Mouse (Mus musculus): Measurements from ENCODE around the gene Irf4. TPM values are rescaled to one million over a fixed set of nuclear protein-coding genes. Genes with fewer than 3 reads are reported as not detected.

Irf4 gene
- polyA plus RNA-seq, 1 experiment: 5.0 TPM

DNA sequence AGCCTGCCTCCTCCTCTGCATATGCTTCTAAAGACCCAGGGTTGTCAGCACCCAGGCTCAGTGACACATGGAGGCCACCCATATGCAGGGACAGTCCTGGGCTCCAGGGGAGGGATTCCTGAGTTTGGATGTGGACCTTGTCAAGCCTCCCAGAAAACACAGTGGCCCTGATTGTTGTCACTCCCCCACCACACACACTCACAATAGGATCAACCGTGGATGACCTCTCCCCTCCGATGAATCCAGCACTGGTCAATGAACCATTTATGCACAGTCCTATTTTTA is 38.0 kb downstream of the Irf4 start:
- H3K27me3 ChIP-seq (ENCODE audit: control insufficient read depth, insufficient read depth, low read length): no peaks in the 10 kb centered on the region
- no peaks in the 10 kb centered on the region for H3K36me3 ChIP-seq (ENCODE audit: control insufficient read depth, insufficient read depth, low read length)
- TF ChIP-seq POLR2A (IDR thresholded peaks at IDR 0.05; ENCODE audit: low read depth, low read length): no peak
- TF ChIP-seq CTCF (IDR thresholded peaks at IDR 0.05; ENCODE audit: extremely low read depth, insufficient read length, insufficient replicate concordance, low read depth, low read length): no peak
- no peak overlapping the region for H3K27ac ChIP-seq (ENCODE audit: insufficient read depth, low read depth, low read length)
- no peak overlapping the region for H3K4me3 ChIP-seq (ENCODE audit: low read depth, low read length)
- 90% methylated on average over 2 of the region's 2 CpGs for WGBS
- no peaks in the 10 kb centered on the region for H3K4me1 ChIP-seq (ENCODE audit: control insufficient read depth, insufficient read depth, insufficient read length, low read length)

DNA sequence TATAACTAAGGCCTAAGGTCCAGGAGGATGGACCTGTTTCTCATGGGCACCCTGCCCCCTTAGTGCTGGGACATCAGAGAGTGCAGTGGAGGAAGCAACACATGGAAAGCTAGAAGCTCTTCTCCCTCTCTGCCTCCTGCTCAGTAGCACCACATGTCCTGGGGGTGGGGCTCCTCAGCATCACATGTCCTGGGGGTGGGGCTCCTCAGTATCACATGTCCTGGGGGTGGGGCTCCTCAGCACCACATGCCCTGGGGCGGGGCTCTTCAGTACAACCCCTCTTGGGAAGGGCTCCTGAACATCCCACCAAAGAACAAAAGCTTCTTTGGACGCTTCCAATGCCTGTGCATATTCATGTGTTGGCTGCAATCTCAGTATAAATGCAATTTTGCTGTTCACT is 38.5 kb downstream of the Irf4 start:
- whole genome bisulfite sequencing: 91% methylated on average over 2 of the region's 2 CpGs
- Histone ChIP-seq H3K27me3 (ENCODE audit: control insufficient read depth, insufficient read depth, low read length) (no peaks in the 10 kb centered on the region), H3K36me3 (ENCODE audit: control insufficient read depth, insufficient read depth, low read length) (no peaks in the 10 kb centered on the region), H3K4me1 (ENCODE audit: control insufficient read depth, insufficient read depth, insufficient read length, low read length) (no peaks in the 10 kb centered on the region), H3K27ac (ENCODE audit: insufficient read depth, low read depth, low read length) (no peak overlapping the region), H3K4me3 (ENCODE audit: low read depth, low read length) (no peak overlapping the region)
- no peak for TF ChIP-seq CTCF (IDR thresholded peaks at IDR 0.05; ENCODE audit: extremely low read depth, insufficient read length, insufficient replicate concordance, low read depth, low read length)
- TF ChIP-seq POLR2A (IDR thresholded peaks at IDR 0.05; ENCODE audit: low read depth, low read length): no peak

- H3K36me3 ChIP-seq (ENCODE audit: control insufficient read depth, insufficient read depth, low read length): no peaks in the 10 kb centered on the region
- 73% methylated on average over 4 of the region's 4 CpGs for WGBS
- no peak overlapping the region for H3K27ac ChIP-seq (ENCODE audit: insufficient read depth, low read depth, low read length)
- peaks cover under 1% of the 10 kb centered on the region; the same call in 1 of the 2 replicates for H3K4me1 ChIP-seq (ENCODE audit: control insufficient read depth, insufficient read depth, insufficient read length, low read length)
- H3K4me3 ChIP-seq (ENCODE audit: low read depth, low read length): no peak overlapping the region
- H3K27me3 ChIP-seq (ENCODE audit: control insufficient read depth, insufficient read depth, low read length): no peaks in the 10 kb centered on the region
- TF ChIP-seq CTCF (IDR thresholded peaks at IDR 0.05; ENCODE audit: extremely low read depth, insufficient read length, insufficient replicate concordance, low read depth, low read length): no peak
- TF ChIP-seq POLR2A (IDR thresholded peaks at IDR 0.05; ENCODE audit: low read depth, low read length): no peak
These were observed 38.9 kb downstream of the Irf4 start for GRCm38 (mm10) chr13:30787960-30788359.

DNA sequence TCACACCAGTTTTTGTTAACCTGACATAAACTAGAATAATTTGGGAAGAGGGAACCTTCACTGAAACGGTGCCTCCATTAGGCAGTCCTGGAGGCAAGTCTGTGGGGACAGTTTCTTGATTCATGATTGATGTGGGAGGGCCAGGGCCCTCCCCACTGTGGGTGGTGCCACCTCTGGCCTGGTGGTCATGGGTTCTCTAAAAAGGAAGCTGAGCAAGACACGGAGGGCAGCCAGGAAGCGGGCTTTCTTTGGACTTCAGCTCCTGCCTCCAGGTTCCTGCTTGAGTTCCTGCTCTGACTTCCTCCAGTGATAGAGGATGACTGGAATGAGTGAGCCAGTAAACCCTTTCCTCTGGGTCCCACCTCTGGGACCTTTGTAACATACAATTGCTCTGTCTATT is 39.4 kb downstream of the Irf4 start:
- no peak overlapping the region for H3K4me3 ChIP-seq (ENCODE audit: low read depth, low read length)

GRCm38 (mm10) chr13:30790016-30790415 is 41.0 kb downstream of the Irf4 start:
- Histone ChIP-seq H3K36me3 (ENCODE audit: control insufficient read depth, insufficient read depth, low read length) (no peaks in the 10 kb centered on the region), H3K4me1 (ENCODE audit: control insufficient read depth, insufficient read depth, insufficient read length, low read length) (peaks cover 8% of the 10 kb centered on the region), H3K4me3 (ENCODE audit: low read depth, low read length) (no peak overlapping the region), H3K27me3 (ENCODE audit: control insufficient read depth, insufficient read depth, low read length) (no peaks in the 10 kb centered on the region), H3K27ac (ENCODE audit: insufficient read depth, low read depth, low read length) (no peak overlapping the region)
- WGBS: 89% methylated on average over 5 of the region's 5 CpGs
- TF ChIP-seq CTCF (IDR thresholded peaks at IDR 0.05; ENCODE audit: extremely low read depth, insufficient read length, insufficient replicate concordance, low read depth, low read length): no peak
- no peak for TF ChIP-seq POLR2A (IDR thresholded peaks at IDR 0.05; ENCODE audit: low read depth, low read length)

More for the DNA sequence above, 39.4 kb downstream of the Irf4 start:
- TF ChIP-seq POLR2A (IDR thresholded peaks at IDR 0.05; ENCODE audit: low read depth, low read length) (no peak), CTCF (IDR thresholded peaks at IDR 0.05; ENCODE audit: extremely low read depth, insufficient read length, insufficient replicate concordance, low read depth, low read length) (no peak)
- no peak overlapping the region for H3K27ac ChIP-seq (ENCODE audit: insufficient read depth, low read depth, low read length)
- 89% methylated on average over 3 of the region's 3 CpGs for WGBS
- H3K36me3 ChIP-seq (ENCODE audit: control insufficient read depth, insufficient read depth, low read length): no peaks in the 10 kb centered on the region
- H3K27me3 ChIP-seq (ENCODE audit: control insufficient read depth, insufficient read depth, low read length): no peaks in the 10 kb centered on the region
- H3K4me1 ChIP-seq (ENCODE audit: control insufficient read depth, insufficient read depth, insufficient read length, low read length): peaks cover 5% of the 10 kb centered on the region

DNA sequence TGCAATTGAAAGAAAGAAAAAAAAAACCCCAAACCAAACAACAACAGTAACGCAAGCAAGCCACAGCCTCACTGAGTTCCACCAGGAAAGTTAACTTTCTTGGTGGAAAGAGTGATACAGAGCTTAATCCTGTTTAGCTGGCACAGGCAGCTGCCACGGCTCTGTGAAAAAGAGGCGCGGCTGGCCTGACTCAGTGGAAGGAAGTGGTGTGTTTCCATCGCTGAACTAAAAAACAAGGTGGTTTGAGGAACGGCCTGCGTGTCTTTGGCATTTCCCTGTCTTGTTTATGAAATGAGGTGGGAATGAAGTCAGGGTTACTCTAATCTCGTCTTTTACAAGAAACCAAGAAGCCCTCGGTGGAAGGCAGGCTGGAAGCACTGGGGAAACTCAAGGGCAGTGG is 43.3 kb downstream of the Irf4 start:
- no peak overlapping the region for H3K4me3 ChIP-seq (ENCODE audit: low read depth, low read length)
- 61% methylated on average over 9 of the region's 9 CpGs for WGBS
- no peaks in the 10 kb centered on the region for H3K36me3 ChIP-seq (ENCODE audit: control insufficient read depth, insufficient read depth, low read length)
- H3K4me1 ChIP-seq (ENCODE audit: control insufficient read depth, insufficient read depth, insufficient read length, low read length): peaks cover 8% of the 10 kb centered on the region
- TF ChIP-seq CTCF (IDR thresholded peaks at IDR 0.05; ENCODE audit: extremely low read depth, insufficient read length, insufficient replicate concordance, low read depth, low read length) (no peak), POLR2A (IDR thresholded peaks at IDR 0.05; ENCODE audit: low read depth, low read length) (no peak)
- no peaks in the 10 kb centered on the region for H3K27me3 ChIP-seq (ENCODE audit: control insufficient read depth, insufficient read depth, low read length)
- H3K27ac ChIP-seq (ENCODE audit: insufficient read depth, low read depth, low read length): no peak overlapping the region

GRCm38 (mm10) chr13:30792741-30793140 is 43.7 kb downstream of the Irf4 start:
- 57% methylated on average over 3 of the region's 3 CpGs for WGBS
- H3K4me1 ChIP-seq (ENCODE audit: control insufficient read depth, insufficient read depth, insufficient read length, low read length): peaks cover 8% of the 10 kb centered on the region

GRCm38 (mm10) chr13:30793196-30793595 is 44.2 kb downstream of the Irf4 start:
- 40% methylated on average over 4 of the region's 4 CpGs for WGBS
- no peak for TF ChIP-seq POLR2A (IDR thresholded peaks at IDR 0.05; ENCODE audit: low read depth, low read length)
- H3K4me3 ChIP-seq (ENCODE audit: low read depth, low read length): no peak overlapping the region

More at GRCm38 (mm10) chr13:30792741-30793140, 43.7 kb downstream of the Irf4 start:
- no peak overlapping the region for H3K27ac ChIP-seq (ENCODE audit: insufficient read depth, low read depth, low read length)
- no peak overlapping the region for H3K4me3 ChIP-seq (ENCODE audit: low read depth, low read length)
- H3K36me3 ChIP-seq (ENCODE audit: control insufficient read depth, insufficient read depth, low read length): no peaks in the 10 kb centered on the region
- TF ChIP-seq POLR2A (IDR thresholded peaks at IDR 0.05; ENCODE audit: low read depth, low read length) (no peak), CTCF (IDR thresholded peaks at IDR 0.05; ENCODE audit: extremely low read depth, insufficient read length, insufficient replicate concordance, low read depth, low read length) (no peak)
- no peaks in the 10 kb centered on the region for H3K27me3 ChIP-seq (ENCODE audit: control insufficient read depth, insufficient read depth, low read length)

More at GRCm38 (mm10) chr13:30793196-30793595, 44.2 kb downstream of the Irf4 start:
- H3K27ac ChIP-seq (ENCODE audit: insufficient read depth, low read depth, low read length): no peak overlapping the region
- no peaks in the 10 kb centered on the region for H3K27me3 ChIP-seq (ENCODE audit: control insufficient read depth, insufficient read depth, low read length)
- H3K4me1 ChIP-seq (ENCODE audit: control insufficient read depth, insufficient read depth, insufficient read length, low read length): peaks cover 8% of the 10 kb centered on the region
- H3K36me3 ChIP-seq (ENCODE audit: control insufficient read depth, insufficient read depth, low read length): no peaks in the 10 kb centered on the region

All from small intestine, adult 2 months (tissue).